Mouse (Mus musculus) olfactory bulb, adult 2 months (tissue): ENCODE results near the gene Ceacam15.

ENCODE experiments used
- CTCF ChIP-seq: fragments of 200-500 bp; IDR thresholded peaks from 2 replicates; pipeline ENCODE4 v1.5.1; 2012; ENCODE audit warnings: low read depth, mild to moderate bottlenecking, low read length, moderate library complexity; ENCODE audit not compliant: insufficient read depth
- POLR2A ChIP-seq: fragments of 200-500 bp; IDR thresholded peaks from 2 replicates; pipeline ENCODE4 v1.6.1; 2012; ENCODE audit warnings: mild to moderate bottlenecking, low read depth, low read length, moderate library complexity; ENCODE audit not compliant: insufficient read depth

- TF ChIP-seq CTCF (no peak), POLR2A (no peak)
Observed at GRCm38 (mm10) chr7:16689196-16689595, 13.7 kb upstream of the Ceacam15 start.
